Mouse (Mus musculus) erythroblast, adult 5-6 weeks (primary cell): ENCODE results near the gene Vmn1r45. TPM values are rescaled to one million over a fixed set of nuclear protein-coding genes. Genes with fewer than 3 reads are reported as not detected.
"Not testable (repeated sequence)": the region's sequence is repeated elsewhere in the genome, so short reads cannot be mapped to it uniquely, and the experiment has no call there.

ENCODE experiments used
- ATAC-seq: replicated peaks from 2 replicates; pipeline ENCODE4 v1.8.0; 2016; ENCODE audit warnings: moderate number of reproducible peaks, mild to moderate bottlenecking, moderate TSS enrichment, inconsistent platforms; ENCODE audit not compliant: poor library complexity, low FRiP score, severe bottlenecking
- total RNA-seq, 2 experiments: library from RNA; stranded (forward) in 1 of 2; stranded (reverse) in 1 of 2; fragments of 150-400 nt in 1 of 2; fragments of 200-764, 138-1000 nt in 1 of 2; gene quantifications; 2 replicates each; pipeline versions ENCODE4 v1.2.3 to v1.2.4; 2015 to 2017; ENCODE audit warnings: low replicate concordance in 2 of 2

The Vmn1r45 gene
- total RNA-seq (2015; ENCODE audit: low replicate concordance) (not detected in 2 replicates), total RNA-seq (2017; ENCODE audit: low replicate concordance) (not detected in 2 replicates)

DNA sequence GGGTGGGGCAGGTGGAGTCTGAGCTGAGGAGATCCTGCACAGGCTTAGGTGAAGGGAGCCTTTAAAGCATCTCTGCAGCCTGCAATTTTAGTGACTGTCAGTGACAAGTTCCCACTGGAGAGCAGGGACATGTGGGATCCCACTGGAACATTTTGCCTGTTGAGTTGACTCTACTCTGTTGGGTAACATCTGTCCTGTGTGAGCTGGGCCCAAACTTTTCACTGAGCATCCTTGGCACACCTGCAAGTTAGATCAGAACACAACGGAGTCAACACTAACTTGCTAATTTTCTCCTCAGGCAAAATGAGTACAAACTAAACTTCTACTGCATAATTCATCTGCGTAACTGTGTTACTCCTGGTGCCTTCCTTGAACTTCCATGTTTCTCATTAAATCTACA is at the start of gene Vmn1r45:
Gene Vmn1r45 (minus strand): TSS at position 101 of the 400 bp plus-strand sequence.
- ATAC-seq: not testable (repeated sequence)

DNA sequence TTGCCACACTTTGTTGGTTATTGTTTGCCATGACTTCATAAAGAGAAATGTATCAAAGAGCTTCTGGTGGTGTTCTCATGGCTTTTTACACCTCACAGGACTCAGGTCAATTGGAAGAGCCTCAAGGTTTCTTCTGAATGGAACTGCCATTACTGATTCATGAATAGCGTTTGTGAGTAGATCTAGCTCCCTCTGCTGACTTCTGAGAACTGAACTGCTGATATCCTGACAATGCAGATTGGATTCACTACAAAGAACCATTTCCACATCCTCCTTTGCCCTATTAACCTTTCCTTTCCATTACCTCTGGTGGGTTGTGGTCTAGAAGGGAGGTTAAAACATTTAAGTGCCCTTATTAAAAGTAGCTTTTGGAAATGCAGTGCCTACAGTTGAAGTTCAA is 45.6 kb upstream of the Vmn1r45 start:
- no peak for ATAC-seq

DNA sequence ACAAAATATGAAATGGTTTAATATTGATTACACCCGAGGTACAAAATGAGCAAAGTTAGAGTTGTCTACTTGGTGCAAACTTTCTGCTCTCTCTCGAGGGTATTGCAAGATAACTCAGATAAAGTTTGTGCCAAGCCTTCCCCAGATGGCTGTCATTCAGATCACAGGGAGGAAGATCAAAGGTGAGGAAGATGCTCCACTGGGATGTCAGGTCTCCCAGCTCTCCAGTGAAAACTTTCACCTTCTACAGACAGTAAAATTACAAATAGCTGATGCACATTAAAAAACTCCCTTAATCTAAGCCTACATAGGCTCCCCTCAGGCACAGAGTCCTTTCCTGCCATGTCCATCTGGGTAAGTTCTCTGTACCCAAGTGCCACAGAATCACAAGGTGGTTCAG is 28.6 kb upstream of the Vmn1r45 start, which contains the start of gene Vmn1r46:
Gene Vmn1r46 (plus strand): TSS at position 301 of the 400 bp plus-strand sequence.
- no peak for ATAC-seq

DNA sequence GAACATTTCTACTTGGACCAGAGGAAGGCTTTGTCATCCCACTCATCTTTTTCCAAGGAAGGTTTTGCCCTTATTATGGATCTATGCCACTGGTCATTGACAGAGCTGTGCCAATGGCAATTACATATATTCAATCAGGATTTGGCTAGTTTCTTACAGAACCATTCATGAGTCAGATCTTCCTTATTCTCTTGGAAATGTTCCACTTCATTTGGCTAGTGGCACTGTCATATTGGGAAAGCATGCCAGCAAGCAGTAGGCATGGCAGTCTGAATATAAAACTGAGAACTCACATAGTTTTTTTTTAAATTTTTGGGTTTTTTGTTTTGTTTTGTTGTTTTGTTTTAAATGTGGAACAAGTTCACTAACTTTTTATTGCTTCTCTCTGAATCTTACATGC is 25.9 kb upstream of the Vmn1r45 start:
- ATAC-seq: no peak

DNA sequence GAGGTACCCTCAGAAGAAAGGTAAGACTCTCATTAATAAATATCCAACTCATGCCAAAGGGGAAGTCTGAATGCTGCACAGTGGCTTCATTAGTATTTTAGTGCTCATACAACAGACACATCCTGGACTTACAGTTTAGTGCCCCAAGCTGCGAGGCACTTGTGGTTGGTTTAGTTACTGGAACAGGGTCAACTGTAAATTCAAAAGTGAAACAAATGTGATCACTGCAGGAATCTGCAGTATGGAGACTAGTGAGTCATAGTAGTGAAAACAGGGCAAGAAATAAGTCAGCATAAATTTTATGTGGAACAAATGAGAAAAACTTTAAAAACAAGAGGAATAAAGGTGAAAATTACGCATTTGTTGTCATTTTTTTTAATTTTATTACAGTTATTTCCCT is 13.2 kb upstream of the Vmn1r45 start:
- ATAC-seq: no peak

DNA sequence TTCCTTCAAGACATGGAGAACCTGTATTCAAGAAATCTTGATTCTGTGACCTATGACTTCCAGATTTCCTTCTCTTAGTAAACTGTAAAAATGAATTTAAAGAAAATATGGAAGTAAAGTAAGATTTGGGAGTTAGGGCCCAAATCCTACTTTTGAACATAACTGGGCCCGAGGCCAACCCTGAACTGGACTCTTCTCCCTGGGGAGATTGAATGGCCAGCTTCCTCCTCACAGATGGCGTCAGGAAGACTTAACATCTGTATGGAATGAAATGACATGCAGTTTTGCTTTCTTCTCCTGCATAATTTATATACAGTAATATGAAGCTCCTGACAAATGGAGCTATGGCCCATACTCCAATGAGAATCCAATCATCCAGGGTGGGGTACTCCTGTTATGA is 528 bp upstream of the Vmn1r45 start:
- no peak for ATAC-seq

DNA sequence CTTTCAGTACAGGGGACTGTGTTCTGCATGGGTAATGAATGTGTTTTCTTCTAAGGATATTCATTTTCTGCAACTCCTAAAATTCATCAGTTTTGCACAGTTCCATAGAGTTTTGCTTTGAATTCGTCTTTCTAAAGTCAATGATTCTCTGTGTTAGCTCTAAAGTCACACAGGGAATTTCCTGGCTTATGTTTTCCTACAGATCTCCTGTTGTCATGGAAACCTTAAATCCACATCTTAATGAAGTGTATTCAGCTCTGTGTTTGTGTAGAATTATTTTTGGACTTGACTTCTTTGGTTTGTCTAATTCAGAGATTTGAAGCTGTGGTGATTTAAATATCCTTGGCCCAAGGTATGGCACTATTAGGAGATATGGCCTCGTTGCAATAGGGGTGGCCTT is 56.6 kb downstream of the Vmn1r45 start:
- ATAC-seq: no peak

DNA sequence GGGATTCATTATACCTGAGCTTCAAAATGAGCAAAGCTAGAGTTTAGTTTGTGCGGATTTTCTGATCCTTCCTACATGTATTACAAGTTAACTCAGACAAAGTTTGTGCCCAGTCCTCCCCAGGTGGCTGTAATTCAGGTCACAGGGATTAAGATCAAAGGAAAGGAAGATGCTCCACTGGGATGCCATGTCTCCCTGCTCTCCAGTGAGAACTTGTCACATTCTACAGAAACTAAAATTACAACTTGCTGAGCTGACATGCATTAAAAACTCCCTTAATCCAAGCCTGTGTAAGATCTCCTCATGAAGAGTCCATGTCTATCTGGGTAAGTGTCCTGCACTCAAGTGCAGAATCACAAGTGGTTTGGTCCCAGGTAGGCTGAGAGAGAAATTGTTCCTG is 57.0 kb downstream of the Vmn1r45 start, which contains the start of gene Vmn1r44:
Gene Vmn1r44 (plus strand): TSS at position 301 of the 400 bp plus-strand sequence.
- ATAC-seq: no peak

Other genes with a start within 250 kb of the Vmn1r45 start
- not detected in 2 replicates for gene Vmn1r40, start 233.1 kb downstream of the Vmn1r45 start, total RNA-seq (2015; ENCODE audit: low replicate concordance)
- not detected in 2 replicates for gene Vmn1r40, start 233.1 kb downstream of the Vmn1r45 start, total RNA-seq (2017; ENCODE audit: low replicate concordance)
- not detected in 2 replicates for gene Vmn1r41, start 199.8 kb downstream of the Vmn1r45 start, total RNA-seq (2015; ENCODE audit: low replicate concordance)
- gene Vmn1r41, start 199.8 kb downstream of the Vmn1r45 start, total RNA-seq (2017; ENCODE audit: low replicate concordance): not detected in 2 replicates
- not detected in 2 replicates for gene Vmn1r42, start 64.2 kb downstream of the Vmn1r45 start, total RNA-seq (2015; ENCODE audit: low replicate concordance)
- not detected in 2 replicates for gene Vmn1r42, start 64.2 kb downstream of the Vmn1r45 start, total RNA-seq (2017; ENCODE audit: low replicate concordance)
- gene Vmn1r43, start 64.2 kb downstream of the Vmn1r45 start, total RNA-seq (2015; ENCODE audit: low replicate concordance): not detected in 2 replicates
- not detected in 2 replicates for gene Vmn1r43, start 64.2 kb downstream of the Vmn1r45 start, total RNA-seq (2017; ENCODE audit: low replicate concordance)
- not detected in 2 replicates for gene Vmn1r44, start 56.9 kb downstream of the Vmn1r45 start, total RNA-seq (2015; ENCODE audit: low replicate concordance)
- not detected in 2 replicates for gene Vmn1r44, start 56.9 kb downstream of the Vmn1r45 start, total RNA-seq (2017; ENCODE audit: low replicate concordance)
- not detected in 2 replicates for gene Vmn1r46, start 28.7 kb upstream of the Vmn1r45 start, total RNA-seq (2015; ENCODE audit: low replicate concordance)
- gene Vmn1r46, start 28.7 kb upstream of the Vmn1r45 start, total RNA-seq (2017; ENCODE audit: low replicate concordance): not detected in 2 replicates
- 1.9 TPM in 1 of 2 replicates, not detected in the other for gene Vmn1r47, start 75.5 kb upstream of the Vmn1r45 start, total RNA-seq (2015; ENCODE audit: low replicate concordance)
- gene Vmn1r47, start 75.5 kb upstream of the Vmn1r45 start, total RNA-seq (2017; ENCODE audit: low replicate concordance): 0.14 TPM in 1 of 2 replicates, not detected in the other
- gene Vmn1r48, start 96.2 kb upstream of the Vmn1r45 start, total RNA-seq (2015; ENCODE audit: low replicate concordance): not detected in 2 replicates
- gene Vmn1r48, start 96.2 kb upstream of the Vmn1r45 start, total RNA-seq (2017; ENCODE audit: low replicate concordance): not detected in 2 replicates
- gene Vmn1r49, start 137.9 kb upstream of the Vmn1r45 start, total RNA-seq (2015; ENCODE audit: low replicate concordance): not detected in 2 replicates
- gene Vmn1r49, start 137.9 kb upstream of the Vmn1r45 start, total RNA-seq (2017; ENCODE audit: low replicate concordance): 0.09 and 1.3 TPM in 2 replicates
- gene Vmn1r50, start 160.8 kb upstream of the Vmn1r45 start, total RNA-seq (2015; ENCODE audit: low replicate concordance): not detected in 2 replicates
- not detected in 2 replicates for gene Vmn1r50, start 160.8 kb upstream of the Vmn1r45 start, total RNA-seq (2017; ENCODE audit: low replicate concordance)
- not detected in 2 replicates for gene Vmn1r51, start 182.0 kb upstream of the Vmn1r45 start, total RNA-seq (2015; ENCODE audit: low replicate concordance)
- gene Vmn1r51, start 182.0 kb upstream of the Vmn1r45 start, total RNA-seq (2017; ENCODE audit: low replicate concordance): not detected in 2 replicates
- gene Vmn1r52, start 234.2 kb upstream of the Vmn1r45 start, total RNA-seq (2015; ENCODE audit: low replicate concordance): not detected in 2 replicates
- gene Vmn1r52, start 234.2 kb upstream of the Vmn1r45 start, total RNA-seq (2017; ENCODE audit: low replicate concordance): not detected in 2 replicates